Comparison of ENCODE assay signal across 8 mouse cellular contexts in genomic region chr9:14277365-14277991, GRCm38 (mm10). TPM values are rescaled to one million over a fixed set of nuclear protein-coding genes. Genes with fewer than 3 reads are reported as not detected.
DNase-seq lines count a peak whose midpoint lies in the region; ATAC-seq lines count a peak whose summit lies in the region.

No protein-coding gene starts in this region.

- peak overlapping the region; percentile 98 for H3K27ac ChIP-seq in embryonic facial prominence, embryonic 15.5 days (replicated peaks)

- peak; percentile 10 for DNase-seq in urinary bladder, postnatal 14 days (ENCODE audit: low spot score)
- no peak for DNase-seq in urinary bladder, adult 18-20 months (ENCODE audit: low spot score in 2 of 2)
- peak; percentile 64 for DNase-seq in hindlimb bud, embryonic 11.5 days (ENCODE audit: extremely low spot score, low read depth, low spot score)
- peak; percentile 8 for DNase-seq in lung, postnatal 25 days (ENCODE audit: low spot score)
- no peak for DNase-seq in layer of hippocampus, adult 11-12 months (ENCODE audit: low spot score)
- no peak for DNase-seq in thymus, postnatal 10 days (ENCODE audit: low spot score in 2 of 2)
- DNase-seq in adrenal gland, adult 2 months = no peak

- H3K9me3 ChIP-seq in embryonic facial prominence, embryonic 15.5 days (replicated peaks) = no peaks in the 10 kb centered on the region

- peak overlapping the region; percentile 81 for H3K4me3 ChIP-seq in embryonic facial prominence, embryonic 15.5 days (replicated peaks)

- no peaks in the 10 kb centered on the region for H3K36me3 ChIP-seq in embryonic facial prominence, embryonic 15.5 days

- peaks cover 9% of the 10 kb centered on the region for H3K4me1 ChIP-seq in embryonic facial prominence, embryonic 15.5 days

- no peak for ATAC-seq in embryonic facial prominence, embryonic 15.5 days (ENCODE audit: insufficient number of reproducible peaks, low FRiP score, low TSS enrichment, low read depth)

- H3K4me2 ChIP-seq in embryonic facial prominence, embryonic 15.5 days (replicated peaks) = peak overlapping the region; percentile 53

- peak overlapping the region; percentile 80 for H3K9ac ChIP-seq in embryonic facial prominence, embryonic 15.5 days

- no peaks in the 10 kb centered on the region for H3K27me3 ChIP-seq in embryonic facial prominence, embryonic 15.5 days

- WGBS in embryonic facial prominence, embryonic 15.5 days = 2% methylated on average over 7 of the region's 7 CpGs

RNA-seq across cellular contexts. Expression of gene Sesn3, which starts 2.6 kb away (rescaled TPM):
- 16.2 and 17.7 TPM in 2 replicates for polyA plus RNA-seq in embryonic facial prominence, embryonic 15.5 days (2015; fragmentation: Nextera tagmentation; extraction: Ambion mirVana)
- total RNA-seq in adrenal gland, adult 2 months (2021) = 10 to 100 TPM; 58.8 to 65.1 TPM
- polyA plus RNA-seq in adrenal gland, adult 2 months (2012; rRNA removed) = 16.1 and 19.4 TPM in 2 replicates

Comparison
In these comparisons a context has a peak if more than half of its experiments do, and no peak if none do; other contexts are left out.
1. DNase-seq: peak in urinary bladder, postnatal 14 days (single experiment), hindlimb bud, embryonic 11.5 days (single experiment) and lung, postnatal 25 days (single experiment); none in urinary bladder, adult 18-20 months (0 of 2), layer of hippocampus, adult 11-12 months (single experiment), thymus, postnatal 10 days (0 of 2) and adrenal gland, adult 2 months (single experiment).